Mouse (Mus musculus) heart, postnatal 0 days (tissue): ENCODE data around the gene Hist1h4c. TPM values are rescaled to one million over a fixed set of nuclear protein-coding genes. Genes with fewer than 3 reads are reported as not detected.

Experiments
- ATAC-seq: fragments of 200-750 bp; cut with Nextera tagmentation; 2 replicates; pipeline ENCODE4 v1.8.0; 2017; ENCODE audit warnings: low read depth, moderate number of reproducible peaks, moderate library complexity; ENCODE audit not compliant: insufficient read depth
- DNase-seq: peaks from one replicate; pipeline ENCODE4 v3.0.0-alpha.2; 2016; ENCODE audit warnings: low spot score
- H3K27ac ChIP-seq: fragments of 300-500 bp; sonication (generic); 2 replicates; pipeline ENCODE4 v1.5.1; 2014; ENCODE audit warnings: low read depth, mild to moderate bottlenecking
- H3K27me3 ChIP-seq: fragments of 300-500 bp; sonication (generic); 2 replicates; pipeline ENCODE4 v1.6.1; 2014; ENCODE audit warnings: low read length, mixed read lengths; ENCODE audit not compliant: control insufficient read depth, insufficient read depth
- H3K36me3 ChIP-seq: fragments of 300-500 bp; sonication (generic); replicated peaks from 2 replicates; pipeline ENCODE4 v1.6.1; 2014; ENCODE audit warnings: low read length, mixed read lengths; ENCODE audit not compliant: control insufficient read depth, insufficient read depth
- H3K4me1 ChIP-seq: fragments of 300-500 bp; sonication (generic); 2 replicates; pipeline ENCODE4 v1.6.1; 2014; ENCODE audit warnings: antibody characterized with exemption; ENCODE audit not compliant: control insufficient read depth, insufficient read depth
- H3K4me2 ChIP-seq: fragments of 300-500 bp; sonication (generic); 2 replicates; pipeline ENCODE4 v1.6.1; 2014; ENCODE audit warnings: low read depth, mild to moderate bottlenecking, low read length, moderate library complexity
- H3K4me3 ChIP-seq: fragments of 300-500 bp; sonication (generic); 2 replicates; pipeline ENCODE4 v1.5.1; 2014; ENCODE audit warnings: low read depth, low read length
- H3K9ac ChIP-seq: fragments of 300-500 bp; sonication (generic); replicated peaks from 2 replicates; pipeline ENCODE4 v1.6.1; 2014; ENCODE audit warnings: low read depth, low read length, mixed read lengths
- H3K9me3 ChIP-seq: fragments of 300-500 bp; sonication (generic); replicated peaks from 2 replicates; pipeline ENCODE4 v1.6.1; 2016; ENCODE audit warnings: low read length; ENCODE audit not compliant: control insufficient read depth
- CTCF ChIP-seq: IDR thresholded peaks from 2 replicates; pipeline ENCODE4 v1.5.1; 2016; ENCODE audit warnings: antibody characterized with exemption, control low read depth, low read depth
- EP300 ChIP-seq: IDR thresholded peaks from 2 replicates; pipeline ENCODE4 v1.6.1; 2016; ENCODE audit warnings: antibody characterized with exemption, low read depth
- WGBS: fragments of 180-500 bp; shearing (Covaris S2); extraction: QIAGEN DNeasy Blood & Tissue Kit; methylation state at CpG from one replicate; pipeline ENCODE4 v1.1.7; 2014; 5-methylcytosine and 5-hydroxymethylcytosine counted together
- polyA plus RNA-seq: library from polyadenylated mRNA; unstranded; fragments of >200 nt; fragmentation: Nextera tagmentation; extraction: Ambion mirVana; gene quantifications from 2 replicates; pipeline ENCODE4 v1.2.1, GENCODE M21; 2015
- total RNA-seq: library from RNA; depleted of rRNA; stranded (reverse); fragments of >200 nt; gene quantifications from 2 replicates; pipeline ENCODE4 v1.2.3, GENCODE M21; 2014; ENCODE audit warnings: low replicate concordance

Hist1h4c gene
- total and polyA plus RNA-seq, 2 experiments from 2014 or later, result 1.7 to 1,607 TPM

DNA sequence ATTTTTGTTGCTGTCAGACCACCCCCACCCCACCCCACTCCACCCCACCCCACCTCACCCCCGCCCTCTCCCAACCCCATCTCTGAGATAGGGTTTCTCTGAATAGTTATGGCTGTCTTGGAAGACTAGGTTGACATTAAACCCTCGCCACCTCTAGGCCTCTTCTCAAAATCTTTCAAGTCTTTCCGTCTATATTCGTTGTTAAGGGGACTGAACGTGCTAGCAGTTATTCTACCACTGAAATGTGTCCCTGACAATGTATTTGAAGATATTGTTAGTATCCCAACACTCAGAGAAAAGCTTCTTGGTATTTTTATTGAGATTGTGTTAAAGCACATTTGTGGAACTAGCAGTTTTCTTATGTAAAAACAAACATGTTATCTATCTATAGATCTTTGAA, 42.7 kb upstream of the Hist1h4c start:
- TF ChIP-seq EP300 (no peak), CTCF (no peak)
- DNase-seq, result no peak
- 67% methylated on average over 5 of the region's 5 CpGs for WGBS
- H3K9ac ChIP-seq, result no peak overlapping the region
- no peaks in the 10 kb centered on the region for H3K27me3 ChIP-seq
- H3K4me2 ChIP-seq, result peak overlapping the region; percentile 97
- H3K36me3 ChIP-seq, result no peaks in the 10 kb centered on the region
- H3K27ac ChIP-seq, result peak overlapping the region; percentile 97; the same call in 1 of the 2 replicates
- peak overlapping the region; percentile 72; the same call in 1 of the 2 replicates for H3K4me3 ChIP-seq
- no peak for ATAC-seq
- H3K4me1 ChIP-seq, result peaks cover 12% of the 10 kb centered on the region
- no peaks in the 10 kb centered on the region for H3K9me3 ChIP-seq

DNA sequence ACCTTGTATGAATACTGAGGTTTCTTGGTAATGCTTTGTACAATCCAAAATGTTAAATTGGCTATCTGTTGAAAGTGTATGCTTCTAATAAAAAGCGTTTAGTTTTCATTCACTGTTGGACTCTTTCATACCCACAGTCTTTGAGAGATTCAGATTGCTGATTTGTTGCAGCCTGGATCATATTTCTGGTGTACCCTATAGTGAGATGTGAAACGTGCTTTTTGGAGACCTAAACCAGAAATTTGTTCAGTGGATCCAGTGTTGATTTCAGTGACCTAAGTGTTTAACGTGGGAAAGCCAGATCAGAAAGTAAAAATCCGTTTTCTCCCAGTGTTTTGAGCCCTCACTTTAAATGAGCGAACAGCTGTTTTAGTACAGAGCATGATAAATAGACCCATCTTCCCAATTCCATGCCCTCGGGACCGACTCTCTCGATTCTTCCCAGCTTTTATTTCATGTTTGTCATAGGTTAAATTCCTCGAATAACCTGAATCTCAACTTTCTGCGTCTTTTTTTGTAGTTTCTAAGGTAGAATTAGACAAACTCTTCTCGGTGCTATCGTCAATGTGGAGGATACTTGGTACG, 42.1 kb upstream of the Hist1h4c start:
- DNase-seq, result no peak
- Histone ChIP-seq H3K9ac (peak overlapping the region; percentile 96), H3K27me3 (no peaks in the 10 kb centered on the region), H3K4me3 (peak overlapping the region; percentile 72), H3K4me2 (peak overlapping the region; percentile 97), H3K27ac (peak overlapping the region; percentile 97), H3K36me3 (no peaks in the 10 kb centered on the region), H3K4me1 (peaks cover 8% of the 10 kb centered on the region; the same call in 1 of the 2 replicates), H3K9me3 (no peaks in the 10 kb centered on the region)
- TF ChIP-seq EP300 (no peak), CTCF (no peak)
- 32% methylated on average over 13 of the region's 13 CpGs for WGBS
- no peak for ATAC-seq

DNA sequence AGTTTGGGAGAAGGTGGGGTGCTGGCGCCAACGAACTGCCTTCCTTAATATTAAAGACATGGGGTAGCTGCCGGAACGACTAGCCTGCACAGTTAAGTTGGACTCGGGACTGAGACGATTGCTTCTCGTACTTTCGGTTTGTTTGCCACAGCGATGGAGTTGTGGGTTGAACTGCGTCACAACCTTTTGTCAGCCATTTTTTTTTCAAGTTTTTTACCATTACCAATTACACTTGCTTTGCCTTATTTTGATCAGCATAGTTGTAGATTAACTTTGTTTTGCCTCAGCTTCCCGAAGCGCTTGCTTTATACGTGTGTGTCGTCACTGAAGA, 41.6 kb upstream of the Hist1h4c start:
- no peaks in the 10 kb centered on the region for H3K27me3 ChIP-seq
- H3K9ac ChIP-seq, result peak overlapping the region; percentile 96
- H3K4me2 ChIP-seq, result peak overlapping the region; percentile 97
- WGBS, result 0% methylated on average over 14 of the region's 14 CpGs
- peak overlapping the region; percentile 72 for H3K4me3 ChIP-seq
- DNase-seq, result no peak
- H3K4me1 ChIP-seq, result peaks cover 8% of the 10 kb centered on the region; the same call in 1 of the 2 replicates
- H3K36me3 ChIP-seq, result no peaks in the 10 kb centered on the region
- no peak for ATAC-seq
- H3K27ac ChIP-seq, result peak overlapping the region; percentile 97
- H3K9me3 ChIP-seq, result no peaks in the 10 kb centered on the region
- TF ChIP-seq EP300 (no peak; the same call in 1 of the 2 replicates), CTCF (no peak)

DNA sequence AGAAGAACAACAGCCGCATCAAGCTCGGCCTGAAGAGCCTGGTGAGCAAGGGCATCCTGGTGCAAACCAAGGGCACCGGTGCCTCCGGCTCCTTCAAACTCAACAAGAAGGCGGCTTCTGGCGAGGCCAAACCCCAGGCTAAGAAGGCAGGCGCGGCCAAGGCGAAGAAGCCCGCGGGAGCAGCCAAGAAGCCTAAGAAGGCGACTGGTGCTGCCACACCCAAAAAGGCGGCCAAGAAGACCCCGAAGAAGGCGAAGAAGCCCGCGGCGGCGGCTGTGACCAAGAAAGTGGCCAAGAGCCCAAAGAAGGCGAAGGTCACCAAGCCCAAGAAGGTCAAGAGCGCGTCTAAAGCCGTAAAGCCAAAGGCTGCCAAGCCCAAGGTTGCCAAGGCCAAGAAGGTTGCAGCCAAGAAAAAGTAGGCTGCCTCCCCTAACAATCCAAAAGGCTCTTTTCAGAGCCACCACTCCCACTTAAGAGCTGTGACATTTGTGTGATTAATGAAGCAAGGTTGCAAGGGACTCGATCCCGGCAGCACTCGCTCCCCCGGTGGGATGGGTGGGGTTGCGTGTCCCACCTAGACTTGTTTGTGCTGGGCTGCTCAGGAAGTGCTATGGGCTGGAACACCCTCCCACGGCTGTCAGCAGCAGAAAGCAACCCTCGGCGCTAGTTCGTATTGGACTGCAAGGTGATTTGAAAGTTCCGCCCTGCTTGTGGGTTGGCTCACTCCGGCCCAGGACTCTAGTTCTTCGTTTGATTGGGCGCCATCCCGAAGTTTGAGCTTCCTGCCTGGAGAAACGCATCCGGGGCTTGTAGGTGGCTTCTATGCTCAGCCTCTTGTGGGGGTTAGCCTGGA, 41.0 kb upstream of the Hist1h4c start:
- DNase-seq, result peak; percentile 95

DNA sequence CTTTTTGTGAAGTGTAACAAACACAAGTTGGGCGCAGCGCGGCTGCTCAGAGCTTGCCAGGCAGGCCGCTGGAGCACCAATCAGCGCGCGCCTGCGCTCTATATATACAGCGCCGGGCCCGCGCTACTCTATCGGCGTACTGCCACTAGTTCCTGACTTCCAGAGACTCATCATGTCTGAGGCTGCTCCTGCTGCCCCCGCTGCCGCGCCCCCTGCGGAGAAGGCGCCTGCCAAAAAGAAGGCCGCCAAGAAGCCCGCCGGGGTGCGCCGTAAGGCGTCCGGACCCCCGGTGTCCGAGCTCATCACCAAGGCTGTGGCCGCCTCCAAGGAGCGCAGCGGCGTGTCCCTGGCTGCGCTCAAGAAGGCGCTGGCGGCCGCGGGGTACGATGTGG, 40.4 kb upstream of the Hist1h4c start, which contains the start of gene Hist1h1c:
TSS of gene Hist1h1c (plus strand) at position 132 of the 392 bp plus-strand sequence.
- H3K27ac ChIP-seq, result peak within 1 kb of the TSS; percentile 97
- H3K4me2 ChIP-seq, result peak within 1 kb of the TSS; percentile 97
- DNase-seq (peak; percentile 92), ATAC-seq (peak; percentile 86)
- H3K36me3 ChIP-seq, result no peaks in the 10 kb centered on the region
- H3K9ac ChIP-seq, result peak within 1 kb of the TSS; percentile 96
- WGBS, result under 1% methylated on average over 32 of the region's 38 CpGs
- H3K4me1 ChIP-seq, result peaks cover 8% of the 10 kb centered on the region; the same call in 1 of the 2 replicates
- TF ChIP-seq EP300, result peak; percentile 61
- TF ChIP-seq CTCF, result no peak
- no peaks in the 10 kb centered on the region for H3K9me3 ChIP-seq
- H3K27me3 ChIP-seq, result no peaks in the 10 kb centered on the region
- peak within 1 kb of the TSS; percentile 72 for H3K4me3 ChIP-seq

More for the DNA sequence above, 41.0 kb upstream of the Hist1h4c start:
- peak overlapping the region; percentile 97 for H3K27ac ChIP-seq
- H3K9me3 ChIP-seq, result no peaks in the 10 kb centered on the region
- H3K9ac ChIP-seq, result peak overlapping the region; percentile 96
- peaks cover 8% of the 10 kb centered on the region; the same call in 1 of the 2 replicates for H3K4me1 ChIP-seq
- H3K4me2 ChIP-seq, result peak overlapping the region; percentile 97
- no peaks in the 10 kb centered on the region for H3K27me3 ChIP-seq
- under 1% methylated on average over 39 of the region's 39 CpGs for WGBS
- TF ChIP-seq EP300, result peak; percentile 83
- no peak for TF ChIP-seq CTCF
- peak; percentile 87 for ATAC-seq
- peak overlapping the region; percentile 72 for H3K4me3 ChIP-seq
- no peaks in the 10 kb centered on the region for H3K36me3 ChIP-seq
